Mouse (Mus musculus) liver (tissue): Measurements from ENCODE around the gene Olfr165.
"Not testable (repeated sequence)": the region's sequence is repeated elsewhere in the genome, so short reads cannot be mapped to it uniquely, and the experiment has no call there.

Experiments
- DNase-seq: peaks from one replicate; pipeline ENCODE4 v3.0.0-alpha.2; 2020; ENCODE audit warnings: mixed read lengths

The Olfr165 gene

GRCm38 (mm10) chr16:19423034-19423433 lies at the start of gene Olfr165:
Gene Olfr165 (minus strand): TSS chr16:19423134.
- no peak for DNase-seq

DNA sequence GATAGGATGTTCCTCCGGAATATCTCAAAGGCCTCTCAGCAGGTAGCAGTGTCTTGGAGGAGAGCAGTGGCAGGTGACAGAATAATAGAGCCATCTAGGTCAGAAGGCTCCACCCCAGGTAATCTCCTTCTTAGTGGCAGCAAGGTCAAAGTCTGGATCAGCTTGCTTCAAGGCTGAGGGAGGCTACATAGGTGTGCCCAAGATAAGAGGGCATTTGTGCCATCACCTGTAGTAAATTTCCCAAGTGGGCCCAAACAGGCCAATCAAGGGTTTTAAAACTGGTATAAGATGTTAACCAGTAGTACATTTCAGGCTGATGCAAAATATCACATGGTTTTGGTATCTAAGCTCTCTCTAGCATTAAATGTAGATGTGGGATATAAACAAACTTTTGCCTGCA lies 41.4 kb upstream of the Olfr165 start:
- no peak for DNase-seq

GRCm38 (mm10) chr16:19458741-19459140 lies 35.8 kb upstream of the Olfr165 start:
- DNase-seq: not testable (repeated sequence)

DNA sequence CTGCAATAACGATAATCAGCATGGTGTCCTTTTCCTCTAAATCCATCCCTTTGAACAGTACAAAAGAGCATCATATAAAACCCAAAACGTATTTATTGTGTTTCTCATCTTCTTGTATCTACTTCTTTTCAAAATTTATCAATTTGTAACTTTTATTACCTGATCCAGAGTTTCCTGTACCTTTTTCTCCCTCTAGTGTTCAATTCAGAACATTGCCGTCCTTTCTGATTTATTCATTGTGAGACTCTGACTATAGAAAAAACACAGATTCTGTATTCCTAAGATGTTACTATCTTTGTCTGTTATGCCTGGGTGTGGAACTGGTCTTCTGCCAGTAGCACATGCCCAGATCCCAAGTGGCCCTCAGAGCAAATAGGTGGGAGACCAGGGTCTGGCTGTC lies 35.0 kb downstream of the Olfr165 start:
- DNase-seq: no peak
